Mouse (Mus musculus): ENCODE results near the gene Slco2a1. TPM values are rescaled to one million over a fixed set of nuclear protein-coding genes. Genes with fewer than 3 reads are reported as not detected.
"Not testable (repeated sequence)": the region's sequence is repeated elsewhere in the genome, so short reads cannot be mapped to it uniquely, and the experiment has no call there.

Slco2a1 gene
- total RNA-seq, 4 experiments from 2014 or later = 0.72 to 0.98 (median 0.85) TPM

DNA sequence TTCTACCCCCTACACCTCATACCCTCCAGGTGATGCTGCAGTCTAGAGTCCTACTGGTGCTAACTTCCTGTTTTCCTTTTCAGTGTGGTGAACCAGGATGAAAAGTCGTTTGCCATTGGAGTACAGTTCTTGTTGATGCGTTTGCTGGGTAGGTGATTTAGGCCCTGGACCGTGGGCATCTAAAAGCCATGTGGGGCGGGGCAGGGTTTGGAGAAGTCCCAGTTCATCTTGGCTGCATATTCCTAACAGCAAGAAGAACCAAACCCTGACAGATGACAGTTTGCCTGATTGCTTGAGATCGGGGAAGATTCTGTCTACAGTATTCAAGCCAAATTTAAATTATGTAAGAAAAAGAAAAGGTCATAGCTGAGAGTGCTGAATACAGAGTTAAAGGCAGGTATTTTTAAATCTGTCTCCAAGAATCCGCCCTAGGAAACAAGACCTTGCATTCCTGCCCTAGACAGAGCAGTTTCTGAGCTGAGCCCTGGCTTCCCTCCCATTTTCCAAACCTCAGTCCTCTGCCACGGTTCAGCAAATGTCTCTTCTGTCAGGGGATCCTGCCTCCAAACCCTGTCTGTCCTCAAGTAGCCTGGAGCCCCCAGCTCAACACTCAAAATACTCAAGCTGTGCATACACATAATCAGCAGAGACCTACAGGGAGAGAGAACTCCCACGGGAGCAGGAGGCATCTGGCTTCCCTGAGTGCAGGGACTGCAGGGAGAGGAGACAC is 93.9 kb downstream of the Slco2a1 start:
- DNase-seq (ENCODE audit: low spot score in 2 of 2) = no peak

DNA sequence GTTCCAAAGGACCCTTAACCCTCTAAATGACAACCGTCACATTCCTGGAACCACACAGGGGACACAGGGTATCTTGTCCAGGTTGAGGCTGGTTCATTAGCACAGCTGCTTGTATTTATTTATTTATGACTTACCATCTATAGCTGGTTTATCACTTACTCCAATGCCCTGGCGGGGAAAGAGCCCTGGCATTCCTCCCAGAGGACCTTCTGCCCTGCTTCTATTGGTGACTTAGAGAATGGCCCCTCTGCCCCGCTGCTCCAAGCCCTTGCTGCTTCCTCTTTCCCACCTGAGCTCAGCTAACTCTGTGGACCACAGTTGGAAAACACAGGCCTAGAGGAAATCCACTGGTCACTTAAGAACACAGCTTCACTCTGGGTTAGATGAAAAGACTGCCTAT is 94.9 kb downstream of the Slco2a1 start:
- no peak for DNase-seq (ENCODE audit: low spot score in 2 of 2)

DNA sequence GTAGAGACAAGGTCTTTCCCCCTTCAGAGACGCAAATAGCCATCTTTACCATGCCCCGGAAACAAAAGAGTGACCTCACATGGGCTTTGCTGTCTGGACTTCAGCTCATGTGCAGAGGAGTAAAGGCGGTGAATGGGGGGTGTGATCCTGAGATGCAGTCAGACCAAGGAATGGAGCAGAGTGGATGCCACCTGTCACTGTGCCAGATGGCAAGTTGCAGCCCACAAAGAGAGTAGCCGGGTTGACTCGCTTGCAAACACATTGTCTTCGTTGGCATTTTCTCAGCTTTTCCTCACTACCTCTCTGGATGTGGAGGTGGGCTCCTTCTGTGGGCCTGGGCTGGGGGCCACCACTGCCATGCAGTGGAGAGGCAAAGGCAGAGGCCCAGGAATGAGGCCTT is 98.2 kb downstream of the Slco2a1 start:
- no peak for DNase-seq (ENCODE audit: low spot score in 2 of 2)

DNA sequence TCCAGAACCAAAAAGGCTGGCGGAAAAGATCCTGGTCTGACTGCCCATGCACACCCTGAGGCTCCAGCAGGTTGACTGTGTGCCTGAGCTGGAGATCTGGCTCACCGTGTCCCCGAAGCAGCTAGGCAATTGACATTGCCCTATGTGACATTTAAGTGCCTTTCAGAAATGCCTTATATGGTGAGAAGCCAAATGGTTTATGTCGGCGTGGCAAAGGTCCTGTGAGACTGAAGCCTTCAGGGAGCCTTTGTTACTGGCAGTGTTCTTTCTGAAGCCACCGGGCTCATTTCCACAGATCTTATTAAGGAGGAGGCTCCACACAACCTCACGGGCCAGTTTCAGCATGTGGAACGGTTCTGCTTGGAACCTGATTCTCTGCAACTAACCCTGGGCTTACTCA is 98.8 kb downstream of the Slco2a1 start:
- no peak for DNase-seq (ENCODE audit: low spot score in 2 of 2)

DNA sequence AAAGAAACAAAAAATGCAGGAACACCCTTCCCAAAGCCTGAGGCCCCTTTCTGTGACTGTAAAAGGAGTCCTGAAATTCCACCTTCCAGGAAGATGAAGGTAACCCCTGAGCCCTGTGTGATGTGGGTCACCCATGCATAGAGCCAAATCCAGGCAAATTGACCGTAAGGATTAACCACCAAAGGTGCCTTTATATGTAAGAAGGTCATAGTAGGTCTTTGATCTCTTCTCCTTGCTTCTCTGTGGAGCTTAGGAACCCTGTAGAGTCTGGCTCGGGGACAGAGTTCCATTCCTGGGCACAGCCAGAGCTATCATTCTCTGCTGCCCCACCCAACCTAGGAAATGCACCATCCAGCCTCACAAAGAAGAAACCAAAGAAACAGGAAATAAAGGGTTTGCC is 100.1 kb downstream of the Slco2a1 start:
- DNase-seq (ENCODE audit: low spot score in 2 of 2) = no peak

DNA sequence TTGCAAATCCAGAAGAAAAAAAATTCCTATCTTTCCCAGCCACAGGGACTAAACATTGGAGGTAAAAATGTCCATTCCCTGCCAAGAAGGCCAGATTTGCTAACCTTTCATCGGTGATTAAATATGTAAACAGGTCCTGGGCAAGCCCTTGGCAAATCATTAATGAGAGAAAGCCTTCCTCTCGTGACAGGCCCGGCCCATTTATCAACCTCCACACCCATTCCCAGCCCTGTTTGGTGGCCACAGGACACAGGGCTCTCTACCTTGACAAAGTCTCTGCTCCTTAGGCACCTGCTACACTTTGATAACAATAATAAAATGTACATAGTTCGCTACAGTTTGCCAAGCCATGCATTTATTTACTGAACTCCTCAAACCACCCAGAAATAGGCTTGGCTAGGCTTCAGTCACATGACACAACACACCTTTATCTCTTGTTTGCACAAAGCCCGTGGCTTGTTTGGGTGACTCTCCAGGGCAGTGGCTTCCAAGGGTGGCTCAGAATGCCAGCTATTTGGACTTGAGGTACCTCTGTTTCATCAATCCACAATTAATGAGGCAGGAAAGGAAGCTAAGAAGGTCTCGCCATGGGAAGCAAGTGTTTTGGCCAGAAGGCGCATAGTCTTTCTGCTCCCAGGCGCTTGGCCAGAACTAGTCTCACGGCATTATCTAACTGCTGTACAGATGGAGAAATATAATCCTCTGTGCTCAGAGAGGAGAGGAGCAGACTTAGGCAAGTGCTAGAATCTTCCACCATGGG is 101.8 kb downstream of the Slco2a1 start:
- DNase-seq (ENCODE audit: low spot score in 2 of 2) = no peak

DNA sequence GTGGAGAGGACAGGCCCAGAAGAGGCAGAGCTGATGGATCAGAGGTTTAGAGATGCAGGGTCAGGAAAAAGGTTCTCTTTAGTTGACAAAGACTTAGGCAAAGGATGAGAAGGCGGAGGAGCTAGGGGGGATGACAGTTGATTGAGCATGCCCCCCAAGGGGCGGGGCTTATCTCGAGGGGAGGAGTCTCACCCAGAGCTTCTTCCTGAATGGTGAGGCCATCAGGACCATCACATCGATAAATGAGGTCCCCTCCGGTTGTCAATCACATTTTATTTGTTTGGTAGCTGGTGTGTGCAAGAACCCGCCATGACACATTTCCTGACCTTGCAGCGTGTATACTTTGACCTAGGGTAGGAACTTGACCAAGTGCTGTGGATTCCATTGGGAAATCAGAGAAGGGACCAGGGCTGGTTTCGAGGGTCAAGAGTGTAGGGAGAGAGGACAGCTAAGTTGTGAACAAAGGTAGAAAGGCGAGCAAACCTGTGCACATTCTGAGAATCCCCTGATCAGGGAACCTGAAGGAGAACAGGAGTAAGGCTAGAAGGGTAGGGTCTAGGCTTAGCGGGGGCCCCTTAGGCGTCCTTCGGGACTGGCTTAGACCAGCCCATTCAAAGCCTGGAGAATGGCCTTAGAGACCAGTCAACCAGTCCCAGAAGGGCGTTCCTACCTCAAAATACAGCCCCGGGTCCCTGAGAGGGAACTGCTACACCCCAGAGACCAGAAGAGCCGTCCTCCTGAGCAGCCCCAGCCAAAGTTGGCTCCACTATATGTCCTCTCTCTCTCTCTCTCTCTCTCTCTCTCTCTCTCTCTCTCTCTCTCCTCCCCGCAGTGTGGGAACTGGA is 102.7 kb downstream of the Slco2a1 start:
- DNase-seq (ENCODE audit: low spot score in 2 of 2) = no peak

DNA sequence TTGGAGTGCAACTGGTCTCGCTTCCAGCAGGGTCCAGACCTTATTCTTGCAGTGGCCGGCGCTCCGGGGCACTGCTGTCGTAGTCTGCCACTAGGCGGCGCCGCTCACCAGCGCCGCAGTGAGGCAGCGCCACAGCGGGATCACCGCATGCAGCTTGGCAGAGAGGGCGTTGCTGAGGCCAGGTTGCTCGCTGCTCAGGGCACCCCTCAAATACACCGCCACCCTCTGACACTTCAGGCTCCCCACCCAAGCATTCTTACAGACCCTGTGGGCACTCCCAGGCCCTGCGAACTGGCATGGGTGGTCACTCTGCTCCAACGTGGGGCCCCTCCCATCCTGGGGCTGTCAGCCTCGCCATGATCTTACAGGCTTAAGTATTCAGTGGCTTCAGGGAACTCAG is 103.7 kb downstream of the Slco2a1 start:
- peak; percentile 57 to 66 for DNase-seq (ENCODE audit: low spot score in 2 of 2)

DNA sequence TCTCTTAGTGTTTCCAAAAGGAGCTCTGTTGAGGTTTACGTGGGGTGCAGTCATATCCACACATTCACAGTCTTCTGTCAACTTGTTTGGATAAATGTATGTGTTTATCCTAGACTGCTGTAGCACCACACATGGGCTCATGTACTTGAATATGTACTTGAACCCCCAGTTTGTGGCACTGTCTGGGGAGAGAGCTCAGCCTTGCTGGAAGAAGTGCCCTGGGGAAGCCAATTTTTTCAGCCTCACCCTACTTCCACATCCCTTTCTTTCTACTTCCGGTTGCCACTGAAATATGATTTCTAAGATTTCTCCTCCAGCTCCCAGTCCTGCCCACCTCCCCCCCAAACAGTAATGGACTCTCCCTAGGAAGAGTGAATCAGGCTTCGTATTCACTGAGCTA is 105.2 kb downstream of the Slco2a1 start:
- no peak for DNase-seq (ENCODE audit: low spot score in 2 of 2)

DNA sequence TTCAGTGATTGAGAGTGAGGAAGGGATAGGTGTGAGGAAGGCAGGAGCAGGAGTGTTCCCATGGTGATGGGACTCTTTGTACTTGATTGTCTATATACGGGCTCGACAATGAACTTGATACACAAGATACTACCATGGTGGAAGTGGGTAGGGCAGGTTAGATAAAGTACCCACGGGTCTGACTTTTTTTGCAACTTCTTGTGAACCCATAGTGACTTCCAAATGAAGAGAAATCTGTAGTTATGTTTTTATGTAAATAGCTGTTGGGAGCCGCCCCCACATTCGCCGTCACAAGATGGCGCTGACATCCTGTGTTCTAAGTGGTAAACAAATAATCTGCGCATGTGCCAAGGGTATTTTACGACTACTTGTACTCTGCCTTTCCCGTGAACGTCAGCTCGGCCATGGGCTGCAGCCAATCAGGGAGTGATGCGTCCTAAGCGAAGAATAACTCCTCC is 119.9 kb downstream of the Slco2a1 start:
- not testable (repeated sequence) for DNase-seq (ENCODE audit: low spot score in 2 of 2)

DNA sequence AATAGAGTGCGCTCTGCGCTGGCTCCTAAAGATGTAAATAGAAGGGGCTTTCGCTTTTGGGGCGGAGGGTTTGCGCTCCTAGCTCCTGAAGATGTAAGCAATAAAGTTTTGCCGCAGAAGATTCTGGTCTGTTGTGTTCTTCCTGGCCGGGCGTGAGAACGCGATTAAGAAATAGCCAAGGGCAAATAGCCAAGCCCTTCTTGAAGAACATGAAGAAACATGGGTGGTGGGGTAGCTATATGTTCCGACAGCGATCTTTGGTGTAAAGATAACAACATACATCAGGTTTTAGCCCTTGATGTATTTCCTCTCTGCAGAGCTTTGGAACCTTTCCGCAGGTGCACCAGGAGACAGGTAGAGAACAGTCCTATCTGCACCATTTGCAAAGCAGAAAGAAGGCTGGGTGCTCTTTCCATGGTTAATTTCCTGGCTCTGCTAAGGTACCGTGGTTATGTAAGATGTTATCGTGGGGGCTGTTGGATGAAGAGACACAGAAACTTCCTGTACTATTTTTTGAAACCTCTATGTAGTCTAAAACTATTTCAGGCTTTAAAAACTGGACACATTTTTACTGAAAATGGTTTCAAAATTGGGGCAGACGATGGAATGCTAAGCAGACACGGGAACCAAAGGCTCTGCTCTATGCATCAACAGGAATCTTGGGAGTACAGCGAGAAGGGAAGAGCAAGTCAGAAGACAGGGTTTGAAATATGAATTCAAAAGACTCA is 120.6 kb downstream of the Slco2a1 start:
- no peak for DNase-seq (ENCODE audit: low spot score in 2 of 2)

DNA sequence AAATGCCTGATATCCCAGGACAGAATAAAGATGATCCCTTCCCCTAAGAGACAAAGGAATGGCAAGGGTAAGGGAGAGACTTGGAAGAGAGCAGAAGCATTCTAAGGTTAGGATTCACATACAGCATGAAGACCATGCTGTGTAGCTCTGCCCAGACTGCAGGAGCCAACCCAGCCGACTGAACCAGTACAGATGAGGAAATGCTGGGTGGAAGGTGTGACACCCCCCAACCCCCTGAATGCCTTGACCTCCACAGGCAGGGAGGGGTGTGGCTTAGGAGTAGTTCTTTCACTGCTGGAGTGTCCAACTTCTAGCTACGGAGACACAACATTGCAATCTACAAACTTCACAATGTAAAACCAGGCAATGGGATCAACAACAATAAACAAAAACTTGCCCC is 121.4 kb downstream of the Slco2a1 start:
- DNase-seq (ENCODE audit: low spot score in 2 of 2) = no peak

DNA sequence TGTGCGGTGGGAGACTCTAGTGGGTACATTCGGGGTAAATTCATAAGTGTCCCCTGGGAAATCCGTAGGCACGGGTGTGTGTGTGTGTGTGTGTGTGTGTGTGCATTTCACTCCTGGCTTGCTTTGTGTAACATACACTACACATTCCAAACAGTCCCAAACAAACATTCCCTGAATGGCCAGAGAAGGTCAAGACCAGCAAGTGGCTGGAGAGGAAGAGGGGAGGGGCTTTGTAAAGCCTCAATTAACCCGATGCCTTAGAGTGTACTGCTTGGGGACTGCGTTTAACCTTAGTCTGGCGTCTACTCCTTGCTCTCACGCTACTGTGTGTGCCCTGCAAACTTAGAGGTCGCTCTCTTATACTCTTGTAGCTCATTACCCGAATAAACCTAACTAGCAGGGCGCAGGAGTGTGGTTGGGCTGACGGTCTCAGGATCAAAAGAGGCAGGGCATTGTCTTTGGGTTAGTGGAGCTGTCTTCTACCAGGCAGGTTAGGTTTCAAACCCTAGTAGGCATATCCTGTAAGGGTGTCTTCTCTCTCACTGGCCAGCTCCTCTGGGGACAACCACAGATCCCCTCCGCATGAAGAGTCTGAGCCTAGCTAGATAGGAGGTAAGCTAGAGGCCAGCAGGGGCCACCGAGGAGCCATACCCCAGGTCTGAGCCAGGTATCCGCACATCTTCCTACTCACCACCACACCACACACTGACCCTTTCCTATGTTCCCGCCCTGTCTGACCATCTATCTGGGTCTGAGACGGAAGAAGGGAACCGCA is 122.4 kb downstream of the Slco2a1 start:
- peak in 1 of 2 experiments; percentile 17 for DNase-seq (ENCODE audit: low spot score in 2 of 2)

DNA sequence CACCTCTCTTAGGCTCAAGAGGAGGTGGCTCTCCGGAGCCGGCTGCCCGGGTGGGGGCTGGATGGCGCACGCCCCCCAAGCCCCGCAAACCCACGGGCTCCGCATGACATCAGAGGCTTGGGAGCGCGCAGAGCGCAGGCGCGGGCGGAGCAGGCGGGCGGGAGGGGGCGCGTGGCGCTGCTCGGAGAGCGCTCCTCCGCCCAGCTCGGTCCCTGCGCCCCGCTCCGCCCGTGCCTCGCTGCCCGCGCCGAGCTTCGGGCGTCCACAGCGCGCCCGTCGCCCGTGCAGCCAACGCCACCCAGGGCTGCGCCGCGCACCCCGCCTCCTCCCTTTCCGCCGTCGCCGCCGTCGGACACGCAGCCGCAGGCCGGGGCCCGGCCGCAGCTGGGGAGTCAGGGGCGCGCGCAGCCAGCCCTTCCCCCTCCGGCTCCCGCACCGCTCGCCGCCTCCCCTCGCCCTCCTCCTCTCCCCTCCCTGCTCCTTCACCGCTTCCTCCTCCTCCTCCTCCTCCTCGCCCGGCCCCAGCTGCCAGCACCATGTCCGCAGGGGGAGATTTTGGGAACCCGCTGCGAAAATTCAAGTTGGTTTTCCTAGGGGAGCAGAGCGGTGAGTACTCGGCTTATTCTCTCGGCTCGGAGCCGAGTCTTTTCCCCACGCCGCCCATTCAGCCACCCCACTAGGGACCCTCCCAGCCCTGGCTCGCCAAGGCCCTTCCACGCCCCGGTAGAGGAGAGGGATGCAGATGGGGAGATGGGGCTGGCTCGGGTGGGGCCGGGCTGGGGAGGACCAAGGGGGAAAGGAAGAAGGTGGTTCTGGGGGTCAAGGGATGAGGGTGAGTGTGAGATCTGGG is 123.3 kb downstream of the Slco2a1 start, which contains the start of gene Rab6b:
Rab6b (plus strand) TSS at position 167 of the 850 bp plus-strand sequence.
- DNase-seq (ENCODE audit: low spot score in 2 of 2) = peak; percentile 64 to 70

DNA sequence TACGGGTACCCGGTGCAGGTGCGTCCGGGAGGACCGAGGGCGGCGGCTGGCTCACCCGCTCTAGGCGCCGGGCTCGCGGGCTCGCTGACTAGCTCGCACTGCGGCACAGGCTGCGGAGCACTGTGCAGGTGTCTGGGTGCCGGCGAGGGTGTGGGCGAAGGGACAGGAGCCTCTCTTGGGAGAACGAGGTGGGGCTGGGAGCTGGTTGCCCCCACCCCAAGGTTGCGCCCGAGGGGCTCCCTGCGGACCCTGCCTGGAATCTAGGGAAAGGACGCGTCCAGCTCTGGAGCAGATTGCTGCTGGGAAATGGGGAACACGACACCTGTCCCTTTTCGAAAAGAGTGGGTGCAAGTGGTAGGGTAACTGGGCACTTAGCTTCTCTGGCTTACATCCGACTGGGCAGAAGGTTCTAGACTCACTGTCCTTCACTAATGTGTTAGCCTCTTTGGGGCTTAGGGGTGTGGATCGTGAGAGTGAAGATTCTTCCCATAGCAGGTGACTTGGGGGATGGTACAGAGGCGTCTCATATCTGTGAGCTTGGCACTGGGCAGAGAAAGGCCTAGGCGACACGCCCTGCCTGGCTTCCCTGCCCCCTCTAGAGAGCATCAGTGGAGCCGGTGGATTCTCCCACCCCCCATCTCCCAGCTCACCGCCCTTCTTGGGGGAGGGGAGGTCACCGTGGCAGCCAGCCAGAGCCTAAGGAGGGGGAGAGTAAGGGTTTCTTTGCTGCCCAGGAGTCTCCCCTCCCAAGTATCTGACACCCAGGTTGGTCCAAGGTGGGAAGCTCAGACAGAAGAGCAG is 124.2 kb downstream of the Slco2a1 start:
- DNase-seq (ENCODE audit: low spot score in 2 of 2) = peak in 1 of 2 experiments; percentile 56

DNA sequence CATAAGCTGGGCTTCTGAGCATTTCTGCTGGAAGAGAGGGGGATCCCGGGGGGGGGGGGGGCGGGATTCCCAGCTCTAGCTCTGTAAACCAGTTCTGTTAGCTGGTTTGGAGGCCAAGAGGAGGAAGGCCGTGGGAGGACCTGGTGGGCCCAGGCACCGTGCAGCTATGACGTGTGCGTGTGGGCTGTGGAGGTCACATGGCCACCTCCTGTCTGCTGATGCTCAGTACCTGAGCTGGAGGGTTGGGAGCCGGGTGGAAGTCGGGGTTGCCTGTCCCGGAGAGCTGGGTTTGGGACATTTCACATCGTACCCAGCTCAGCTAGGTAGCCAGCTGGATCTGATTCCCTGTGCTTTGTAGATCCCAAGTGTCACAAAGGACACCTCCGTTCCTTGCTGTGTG is 124.8 kb downstream of the Slco2a1 start:
- DNase-seq (ENCODE audit: low spot score in 2 of 2) = peak in 1 of 2 experiments; percentile 79

DNA sequence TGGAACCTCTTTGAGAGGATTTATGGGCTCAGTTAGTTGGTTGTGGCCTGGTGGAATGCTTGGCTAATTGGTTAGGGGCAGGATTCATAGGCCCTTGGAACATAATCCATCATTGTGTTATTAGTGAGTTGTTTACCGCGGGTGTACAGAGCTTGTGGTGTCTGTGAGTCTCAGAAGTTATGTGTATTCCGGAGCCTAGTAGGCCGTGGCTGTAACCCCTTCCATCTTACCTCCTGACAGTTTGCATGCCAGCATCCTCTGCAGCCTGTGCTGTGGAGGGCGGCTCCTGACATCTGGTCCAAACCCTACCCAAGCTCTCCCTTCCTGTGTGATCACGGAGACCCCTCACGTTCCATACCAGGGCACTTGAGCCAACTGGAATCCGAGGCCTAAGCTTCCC is 125.8 kb downstream of the Slco2a1 start:
- peak in 1 of 2 experiments; percentile 8 for DNase-seq (ENCODE audit: low spot score in 2 of 2)

DNA sequence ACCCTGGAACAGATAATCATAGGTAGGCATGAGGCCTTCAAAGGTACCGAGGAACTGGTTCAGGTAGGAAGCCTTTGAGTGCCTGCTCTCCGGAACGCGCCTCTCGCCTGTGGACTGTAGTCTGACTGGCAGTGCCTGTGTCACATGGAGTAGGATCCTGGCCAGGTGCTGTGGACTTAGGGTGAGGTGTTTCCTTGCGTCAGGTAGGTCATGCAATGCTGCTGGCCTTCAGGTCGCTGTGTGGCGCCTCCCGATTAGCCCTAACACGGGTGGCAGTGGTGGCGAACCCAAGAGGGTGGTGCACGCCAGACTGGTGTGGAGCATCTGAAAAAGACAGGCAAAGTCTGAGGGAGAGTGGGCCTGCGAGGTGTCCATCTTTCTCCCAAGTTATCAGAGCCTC is 126.4 kb downstream of the Slco2a1 start:
- DNase-seq (ENCODE audit: low spot score in 2 of 2) = peak in 1 of 2 experiments; percentile 14
